Mouse (Mus musculus) spleen, embryonic (tissue): ENCODE results near the gene Btbd9.

Experiments used
- CTCF ChIA-PET: fragments of 350-600 bp; sonication (Branson Sonifier 250); formaldehyde crosslinking; loops from one replicate; lab custom pipeline; 2022; lab: Charles Lee

Gene Btbd9

DNA sequence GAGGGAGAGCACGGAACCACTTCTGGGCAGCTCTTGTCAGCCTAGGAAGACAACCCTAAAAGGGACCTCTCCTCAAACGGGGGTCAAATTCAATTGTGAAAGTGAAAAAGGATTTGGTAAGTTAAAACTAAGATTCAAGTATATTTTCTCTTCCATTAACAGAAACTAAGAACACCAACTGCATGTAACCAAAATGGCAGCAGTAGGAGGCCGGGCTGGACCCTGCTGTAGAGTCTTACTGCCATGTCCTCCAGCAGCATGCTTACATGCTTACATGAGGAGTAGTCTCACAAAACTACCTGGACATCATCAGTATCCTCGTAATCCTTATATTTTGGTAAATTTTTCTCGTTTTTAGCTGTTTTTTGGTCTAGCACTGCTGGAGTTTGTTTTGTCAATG is 86.2 kb downstream of the Btbd9 start:
- CTCF ChIA-PET: no interaction called here

DNA sequence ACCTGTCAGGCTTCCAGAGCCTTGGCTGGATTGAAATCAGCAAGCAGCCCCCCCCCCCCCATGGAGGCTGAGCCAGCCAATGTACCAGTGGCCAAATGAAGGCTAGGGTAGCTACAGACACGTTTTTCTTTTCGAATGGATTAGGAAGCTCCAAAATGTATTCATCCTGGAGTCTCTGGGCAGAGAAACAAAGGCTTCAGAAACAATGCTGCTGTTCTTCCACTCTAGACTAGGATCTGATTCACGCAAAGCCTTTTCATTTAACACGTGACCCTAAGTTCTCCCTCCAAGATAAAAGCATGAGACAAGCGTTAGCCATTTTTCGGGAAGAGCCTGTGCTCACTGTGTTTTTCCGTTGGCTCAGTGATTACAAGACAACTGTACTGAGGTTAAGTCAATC is 86.7 kb downstream of the Btbd9 start:
- CTCF ChIA-PET: no interaction called here

DNA sequence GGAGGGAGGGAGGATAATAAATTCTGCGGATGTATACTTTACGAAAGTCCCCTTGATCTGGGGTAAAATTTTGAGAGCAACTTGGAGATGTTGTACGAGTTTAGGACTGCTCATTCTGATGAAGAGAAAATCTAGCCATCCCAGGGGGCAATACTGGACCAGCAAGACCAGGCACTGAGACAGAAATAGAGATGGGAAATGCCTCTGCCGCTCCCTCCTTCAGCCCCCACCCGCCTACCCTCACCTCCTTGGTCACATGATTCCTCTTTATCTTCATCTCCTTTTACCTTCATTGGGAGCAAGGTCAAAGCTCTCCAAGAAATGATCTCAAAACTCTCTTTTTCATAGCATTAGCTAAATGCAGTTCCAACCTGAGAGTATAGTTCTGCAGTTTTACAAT is 88.6 kb downstream of the Btbd9 start:
- CTCF ChIA-PET: interaction anchor here (0.7 to 0.8 kb wide), 2 partner anchors 68 to 606 kb away, joined by 3 read pairs; no protein-coding TSS in a partner anchor

DNA sequence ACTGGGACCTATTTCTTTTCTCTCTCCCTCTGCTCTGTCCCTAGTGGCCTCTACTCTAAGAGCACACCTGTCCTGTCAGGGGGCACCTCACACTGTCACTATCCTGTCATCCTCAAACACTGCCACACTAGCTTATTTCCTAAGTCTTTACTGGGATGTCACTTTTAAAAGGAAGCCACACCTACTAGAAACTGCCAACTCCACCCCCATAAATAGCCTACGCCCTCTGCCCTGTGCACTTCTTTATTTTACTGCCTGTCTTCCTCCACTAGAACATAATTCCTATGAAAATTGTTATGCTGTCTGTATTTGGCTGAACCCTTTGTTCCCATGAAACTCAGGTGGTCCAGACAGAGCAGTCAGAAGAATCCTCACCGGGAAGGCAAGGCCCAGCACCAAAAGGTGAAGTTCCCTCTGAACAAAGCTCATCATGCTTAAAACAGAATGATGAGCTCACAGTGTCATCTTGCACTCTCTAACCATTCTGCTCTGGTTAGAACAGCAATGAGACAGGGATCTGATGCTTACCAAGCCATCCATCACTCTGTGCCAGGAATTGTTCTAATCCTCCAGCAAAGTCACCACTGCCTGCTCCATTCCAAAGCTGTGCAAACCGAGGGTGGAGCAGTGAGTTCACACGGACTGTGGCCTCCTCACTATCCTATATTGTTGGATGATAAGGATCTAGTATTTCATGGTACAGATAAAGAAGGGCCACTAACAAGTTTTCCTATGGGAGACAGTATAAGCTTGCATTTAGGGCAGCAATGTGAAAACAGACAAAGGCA is 91.0 kb downstream of the Btbd9 start:
- CTCF ChIA-PET: no interaction called here

DNA sequence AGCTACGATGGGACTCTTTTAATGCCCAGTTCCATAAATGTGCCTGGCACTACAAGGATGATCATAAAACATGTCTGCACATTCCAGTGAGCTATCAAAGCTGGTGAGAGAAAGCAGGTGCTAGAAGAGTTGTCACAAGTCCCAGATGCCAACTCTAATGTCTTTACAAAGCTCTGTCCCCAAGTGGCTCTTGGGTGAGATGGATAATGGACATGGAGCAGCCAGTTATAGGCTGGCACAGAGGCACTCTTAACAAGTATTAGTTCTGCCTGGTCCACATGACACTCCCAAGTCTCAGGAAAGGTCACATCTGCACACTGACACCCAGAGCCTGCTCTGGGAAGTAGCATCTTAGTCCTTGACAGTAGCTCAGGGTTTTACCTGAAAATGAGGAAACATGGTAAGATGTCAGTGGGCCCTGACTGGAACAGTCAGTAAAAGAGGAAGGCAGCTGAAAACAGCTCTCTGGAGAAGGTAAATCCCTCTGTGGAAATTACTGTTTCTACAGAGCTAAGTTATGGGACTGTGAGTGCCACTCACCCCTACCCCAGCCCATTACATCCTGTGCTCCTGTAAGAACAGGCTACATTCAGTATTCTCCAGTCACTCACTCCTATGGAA is 91.7 kb downstream of the Btbd9 start:
- CTCF ChIA-PET: no interaction called here

DNA sequence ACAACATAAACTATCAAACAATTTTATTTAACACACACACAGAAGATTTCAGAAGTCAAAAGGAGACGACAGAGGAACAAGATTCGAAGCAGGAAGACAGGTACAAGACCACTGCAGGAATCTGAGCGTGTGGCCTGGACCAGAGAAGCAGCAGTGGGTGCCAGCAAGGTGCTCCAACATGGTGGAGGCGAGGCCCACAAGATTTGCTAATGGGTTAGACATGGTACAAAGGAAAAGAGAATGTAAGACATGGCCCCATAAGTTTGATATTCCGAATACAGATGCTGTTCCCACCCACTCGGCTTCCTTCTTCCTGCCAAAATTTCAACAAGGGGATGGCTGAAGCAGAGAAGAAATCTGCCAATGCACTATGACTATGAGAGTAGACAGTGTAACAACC is 94.5 kb downstream of the Btbd9 start:
- CTCF ChIA-PET: no interaction called here

DNA sequence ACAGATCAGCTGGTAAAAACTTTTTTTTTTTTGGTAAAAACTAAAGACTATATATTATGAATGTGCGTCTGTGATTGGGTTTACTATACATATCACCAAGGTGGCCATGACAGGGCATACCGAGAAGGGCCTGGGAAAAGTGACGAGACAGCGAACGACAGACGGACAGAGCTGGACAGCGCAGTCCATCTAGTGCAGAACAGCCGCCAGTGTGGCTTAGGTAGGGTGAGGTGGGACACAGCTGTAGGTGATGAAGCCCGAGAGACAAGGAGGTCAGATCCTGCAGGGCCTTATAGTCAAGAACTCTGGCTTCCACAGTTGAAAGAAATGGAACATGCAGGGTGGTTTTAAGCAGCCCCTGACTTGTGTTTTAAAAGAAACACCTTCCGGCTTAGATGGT is 94.9 kb downstream of the Btbd9 start:
- CTCF ChIA-PET: no interaction called here

DNA sequence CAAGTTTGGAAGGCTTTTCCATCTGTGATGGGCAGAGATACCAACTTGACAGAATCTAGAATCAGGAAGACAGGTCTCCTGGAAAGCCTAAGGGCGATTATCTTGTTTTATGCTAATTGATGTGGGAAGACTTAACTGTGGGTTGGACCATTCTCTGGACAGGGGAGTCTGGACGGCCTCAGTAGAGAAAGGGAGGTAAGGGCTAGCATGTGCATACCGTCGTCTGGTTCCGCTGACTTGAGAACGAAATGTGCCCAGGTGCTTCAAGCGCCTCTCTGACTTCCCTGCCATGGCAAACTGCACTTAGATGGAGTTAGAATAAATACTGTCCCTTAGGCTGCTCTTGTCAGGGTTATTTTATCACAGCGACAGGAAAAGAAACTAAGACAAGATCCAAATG is 95.9 kb downstream of the Btbd9 start:
- CTCF ChIA-PET: interaction anchor here (0.6 kb wide), 1 partner anchor 1700 kb away, joined by 4 read pairs; no protein-coding TSS in a partner anchor

DNA sequence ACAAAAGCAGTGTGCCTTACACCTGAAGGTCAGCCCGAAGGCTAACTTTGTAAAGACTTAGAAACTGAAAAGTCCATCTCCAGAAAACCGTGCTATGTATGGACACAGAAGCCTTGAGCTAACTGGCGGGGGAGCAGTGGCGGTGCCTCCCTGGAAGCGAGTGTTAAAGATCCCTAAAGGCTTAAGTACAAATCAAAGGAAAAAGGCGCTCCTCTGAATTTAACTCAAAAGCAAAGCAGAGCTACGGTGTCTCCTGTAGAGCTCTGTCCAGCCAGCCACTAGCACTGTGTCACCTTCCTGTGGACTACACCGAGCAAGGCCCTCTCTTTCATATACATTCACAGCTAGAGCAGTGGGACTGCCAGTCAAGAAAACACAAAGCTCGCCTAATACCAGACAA is 98.1 kb downstream of the Btbd9 start:
- CTCF ChIA-PET: no interaction called here

DNA sequence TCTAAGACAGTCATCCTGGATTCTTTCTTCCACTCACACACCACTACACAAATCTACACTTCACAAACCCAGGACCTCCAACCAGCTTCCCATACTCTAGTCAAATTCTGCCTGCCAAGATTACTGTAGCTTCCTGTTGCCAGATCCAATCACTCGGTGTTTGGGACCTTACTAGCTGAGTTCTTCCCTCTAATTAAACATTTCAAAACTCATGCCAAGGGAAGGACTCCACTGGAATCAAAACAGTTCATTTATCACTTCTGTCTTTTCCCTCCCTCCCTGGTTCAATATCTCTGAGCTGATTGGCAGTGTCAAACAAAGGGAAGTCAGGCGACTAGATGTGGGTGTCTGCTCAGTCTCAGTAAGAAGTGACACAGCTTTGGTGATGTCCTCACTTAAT is 101.7 kb downstream of the Btbd9 start:
- CTCF ChIA-PET: interaction anchor here (0.6 kb wide), 1 partner anchor 147 kb away, joined by 3 read pairs; no protein-coding TSS in a partner anchor

DNA sequence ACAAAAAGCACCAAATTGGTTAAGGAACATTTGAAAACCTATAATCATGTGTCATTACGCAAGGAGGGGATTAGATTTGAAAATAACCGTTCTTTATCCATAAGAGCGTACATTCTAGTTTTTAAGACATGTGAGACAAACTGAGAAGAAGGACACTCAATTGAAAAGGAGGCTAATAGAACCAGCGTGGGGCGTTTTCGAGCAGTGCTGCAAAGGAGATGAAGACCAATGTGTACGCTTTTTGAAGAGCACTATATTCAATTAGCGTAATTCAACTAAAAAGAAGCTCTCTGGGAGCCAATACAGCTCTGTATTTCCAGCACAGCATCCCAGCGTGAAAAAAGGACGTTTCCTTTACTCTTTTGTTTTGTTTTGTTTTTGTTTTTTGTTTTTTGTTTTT is 103.5 kb downstream of the Btbd9 start:
- CTCF ChIA-PET: interaction anchor here (1.2 kb wide), 1 partner anchor 20 kb away, joined by 5 read pairs; no protein-coding TSS in a partner anchor

DNA sequence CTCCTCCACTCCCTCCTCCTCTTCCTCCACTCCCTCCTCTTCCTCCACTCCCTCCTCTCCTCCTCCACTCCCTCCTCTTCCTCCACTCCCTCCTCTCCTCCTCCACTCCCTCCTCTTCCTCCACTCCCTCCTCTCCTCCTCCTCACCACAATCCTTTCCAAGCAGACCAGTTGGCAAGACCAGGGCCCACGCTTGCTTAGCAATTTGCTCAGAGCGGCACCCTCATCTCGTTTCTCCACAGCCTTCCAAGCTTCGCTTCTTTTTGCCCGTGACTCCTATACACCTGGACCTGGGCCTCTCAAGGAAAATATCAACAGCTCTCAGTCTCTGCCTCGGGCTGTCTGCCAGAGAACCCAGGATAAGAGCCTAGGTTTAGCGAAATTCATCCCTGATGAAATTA is 104.8 kb downstream of the Btbd9 start:
- CTCF ChIA-PET: no interaction called here

DNA sequence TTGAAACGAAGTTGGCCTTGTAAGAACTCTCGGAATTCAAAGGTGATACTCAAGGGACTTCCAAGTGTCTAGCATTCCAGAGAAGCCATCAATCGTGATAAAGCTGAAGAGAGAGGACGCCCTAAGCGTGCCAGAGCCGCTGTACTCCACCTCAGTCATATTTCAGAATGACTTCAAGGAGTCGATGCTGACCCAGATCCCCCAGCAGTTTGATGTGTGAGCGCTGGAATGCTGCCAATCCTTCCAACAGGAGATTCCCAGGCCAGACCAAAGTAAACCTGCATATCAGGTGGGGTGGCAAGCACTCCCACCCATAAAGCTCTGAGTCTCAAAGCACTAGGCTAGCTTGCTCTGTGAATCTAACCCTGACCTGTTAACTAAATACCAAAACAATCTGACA is 105.5 kb downstream of the Btbd9 start:
- CTCF ChIA-PET: no interaction called here

DNA sequence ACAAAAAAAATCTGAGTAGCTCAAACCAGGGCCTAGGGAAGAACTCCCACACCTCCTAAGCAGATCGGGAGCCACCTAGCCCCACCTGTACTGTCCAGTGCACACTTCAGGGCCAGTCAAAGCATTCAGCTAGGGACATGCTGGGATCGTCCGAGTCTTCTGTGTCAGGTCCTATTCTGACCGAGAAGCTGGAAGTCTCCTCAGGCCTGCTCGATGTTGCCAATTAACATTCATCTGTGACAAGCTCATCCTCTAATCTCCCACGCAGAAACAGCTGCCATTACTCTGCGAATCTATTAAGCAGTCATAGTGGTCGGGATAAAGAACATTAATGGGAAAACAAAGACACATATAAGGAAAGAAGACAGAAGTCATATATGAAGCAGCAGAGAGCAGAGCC is 106.0 kb downstream of the Btbd9 start:
- CTCF ChIA-PET: no interaction called here

DNA sequence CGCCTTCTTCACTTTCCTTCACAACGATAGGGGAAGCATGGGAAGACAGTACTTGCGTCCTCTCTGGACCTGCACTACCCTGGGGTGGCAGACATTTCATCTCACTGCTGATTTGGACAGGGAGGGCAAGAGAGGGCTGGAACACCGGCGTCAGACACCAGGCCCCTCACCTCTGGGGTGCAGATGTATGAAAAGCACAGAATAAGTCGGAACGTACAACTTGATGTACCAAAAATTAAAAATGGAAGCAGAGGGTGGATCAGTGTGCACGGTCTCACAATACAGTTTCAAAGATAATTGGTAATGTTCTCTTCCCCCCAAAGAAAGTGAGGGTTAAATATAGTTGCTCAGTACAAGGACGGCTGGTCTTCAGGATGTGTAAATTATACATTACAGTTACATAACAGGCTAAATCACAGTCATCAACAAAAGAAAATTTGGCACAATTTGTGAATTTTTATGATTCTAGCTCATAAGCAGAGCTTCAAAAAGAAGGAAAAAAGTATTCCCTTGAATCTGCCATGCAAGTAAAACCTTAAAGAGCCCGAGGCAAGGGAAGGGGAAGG is 106.7 kb downstream of the Btbd9 start:
- CTCF ChIA-PET: no interaction called here

DNA sequence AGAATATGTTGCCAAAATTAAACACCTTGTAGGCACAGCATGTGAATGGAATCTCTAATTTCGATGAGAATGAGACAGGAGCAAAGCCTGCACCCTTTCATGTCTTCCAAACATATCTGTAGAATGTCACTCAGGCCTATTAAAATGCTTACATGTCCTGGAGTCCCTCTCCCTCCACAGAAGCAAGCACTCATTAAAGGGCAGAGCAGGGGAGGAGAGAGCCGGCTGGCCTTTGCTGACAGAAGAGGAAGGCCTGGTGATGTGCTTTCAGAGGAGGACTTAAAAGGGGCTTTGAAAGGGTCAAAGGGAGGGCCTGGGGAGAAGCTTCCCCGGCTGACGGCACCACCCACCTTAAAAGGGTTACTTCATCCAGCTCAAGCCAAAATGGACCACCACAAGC is 107.9 kb downstream of the Btbd9 start:
- CTCF ChIA-PET: no interaction called here

DNA sequence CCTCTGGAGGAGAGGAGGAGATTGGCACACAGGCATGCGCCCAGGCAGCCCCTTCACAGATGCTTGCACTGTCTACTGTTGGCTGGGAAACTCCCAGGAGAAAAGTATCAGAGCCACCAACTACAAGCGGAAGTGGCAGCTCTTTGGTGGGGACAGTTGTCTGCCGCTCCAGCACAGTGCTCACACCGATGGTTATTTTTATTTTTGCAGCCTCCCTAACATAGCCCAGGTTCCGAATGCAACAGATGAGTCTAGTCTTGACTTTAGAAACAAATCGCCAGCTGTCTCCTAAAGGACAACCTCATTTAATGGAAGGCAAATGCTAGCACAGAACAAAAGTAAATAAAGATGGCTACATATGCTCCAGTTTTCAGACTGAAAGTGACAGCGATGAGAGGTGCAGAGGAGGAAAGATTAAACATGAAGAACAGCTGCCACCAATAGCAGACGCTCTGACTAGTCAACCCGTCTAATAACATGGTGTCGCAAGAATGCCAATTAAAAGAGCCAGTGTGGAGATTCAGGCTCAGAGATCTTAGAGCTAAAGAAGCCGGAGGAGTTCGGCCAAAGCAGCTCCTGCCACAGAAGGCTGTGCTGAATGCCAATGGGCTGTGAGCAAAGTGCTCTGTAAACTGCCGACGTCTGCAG is 108.6 kb downstream of the Btbd9 start:
- CTCF ChIA-PET: no interaction called here

DNA sequence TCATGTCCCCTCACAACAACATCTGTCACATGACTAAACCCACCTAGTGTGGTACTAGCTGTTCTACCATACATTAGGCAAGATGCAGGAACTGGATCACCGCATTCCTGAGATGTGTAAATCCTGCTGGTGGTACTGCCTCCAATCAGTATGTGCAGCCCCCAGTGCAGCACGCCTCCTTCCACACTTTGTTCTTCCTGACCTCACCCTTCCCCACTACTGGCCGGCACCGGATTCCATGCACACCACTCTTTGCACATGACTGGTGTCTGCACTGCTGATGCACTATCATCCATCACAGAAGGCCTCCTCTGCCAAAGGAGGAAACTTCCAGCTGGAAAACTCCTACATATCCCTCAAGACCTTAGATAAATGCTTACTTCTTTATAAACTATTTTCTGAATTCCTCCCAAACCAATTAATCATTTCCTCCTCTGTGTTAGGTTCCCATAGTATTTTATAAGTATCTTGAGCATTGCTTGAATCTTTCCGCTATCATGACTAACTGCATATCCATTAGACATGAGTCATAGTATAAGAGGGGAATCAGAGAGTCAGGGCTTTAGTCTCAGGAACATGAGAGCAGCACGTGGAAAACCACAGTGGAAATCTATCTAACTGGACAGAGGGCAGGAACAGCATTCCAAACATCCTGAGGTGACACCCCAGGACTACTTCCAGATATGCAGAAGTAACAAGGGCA is 111.1 kb downstream of the Btbd9 start:
- CTCF ChIA-PET: no interaction called here

DNA sequence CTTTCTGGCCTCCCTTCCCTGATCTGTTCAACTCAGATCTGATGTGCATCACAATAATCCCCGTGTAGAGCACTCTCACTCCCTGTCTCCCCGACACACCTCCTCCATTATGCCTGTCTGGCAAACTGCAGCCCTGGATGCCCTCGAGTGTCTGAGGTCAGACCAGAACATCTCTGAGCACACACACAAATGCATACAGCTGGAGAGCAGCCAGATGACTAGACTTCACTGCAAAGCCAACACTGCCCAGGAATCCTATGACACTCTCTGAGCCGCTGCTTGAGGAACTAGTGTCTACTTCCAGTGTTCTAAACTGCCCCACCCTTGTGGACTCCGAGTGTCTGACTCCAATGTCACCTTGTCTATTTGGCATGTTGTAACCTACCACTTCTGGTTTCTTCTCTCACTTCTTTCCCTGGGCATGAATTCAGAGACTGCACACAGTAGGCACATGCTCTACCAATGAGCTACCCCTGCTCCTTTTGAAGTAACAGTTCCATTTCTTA is 112.0 kb downstream of the Btbd9 start:
- CTCF ChIA-PET: no interaction called here

DNA sequence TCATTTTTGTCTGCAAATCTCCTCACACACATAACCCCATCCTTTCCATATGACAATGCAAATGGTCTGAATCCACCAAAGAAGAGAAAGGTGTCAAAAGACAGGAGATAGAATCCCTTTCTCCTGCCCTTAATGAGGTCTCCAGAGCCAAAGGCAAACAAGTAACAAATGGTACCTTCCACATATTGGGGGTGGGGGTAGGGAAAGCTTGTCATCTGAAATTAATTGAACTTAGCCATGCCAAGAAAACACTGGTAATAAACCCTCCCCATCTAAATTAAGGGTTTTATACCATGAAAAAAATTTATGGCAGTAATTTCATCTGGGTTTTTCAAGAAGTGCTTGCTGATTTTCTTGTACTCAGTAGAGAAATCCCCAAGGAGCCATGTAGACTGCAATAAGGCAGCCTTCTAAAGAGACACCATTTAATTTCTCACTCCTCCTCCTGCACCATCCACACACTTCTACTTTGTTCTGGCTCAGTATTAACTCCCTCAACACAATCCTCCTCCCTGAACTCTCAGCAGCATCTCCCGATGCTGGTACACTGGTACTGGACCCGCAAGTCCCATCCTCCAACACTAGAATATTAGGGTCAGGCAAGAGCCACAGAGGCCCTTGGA is 115.5 kb downstream of the Btbd9 start:
- CTCF ChIA-PET: no interaction called here

DNA sequence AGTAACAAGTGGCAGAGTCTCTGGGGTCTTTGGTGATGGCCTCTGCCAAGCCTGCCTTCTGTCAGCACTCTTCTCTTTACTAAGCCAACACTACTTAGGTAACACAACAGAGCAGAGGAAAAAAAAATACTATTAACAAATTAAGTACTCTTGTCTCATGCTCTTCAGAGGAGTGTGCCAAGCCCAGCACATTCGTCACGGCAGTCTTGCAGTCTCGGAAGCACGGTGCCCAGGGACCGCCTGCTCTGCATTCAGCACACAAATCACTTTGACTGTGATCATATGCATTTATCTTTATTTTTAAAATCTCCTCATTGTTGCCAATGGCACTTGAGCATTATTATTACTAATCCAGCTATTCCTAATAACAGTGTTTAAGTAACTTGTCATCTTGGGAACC is 116.6 kb downstream of the Btbd9 start:
- CTCF ChIA-PET: no interaction called here
